Mouse (Mus musculus): Measurements from ENCODE around the gene C87436. TPM values are rescaled to one million over a fixed set of nuclear protein-coding genes. Genes with fewer than 3 reads are reported as not detected.
A peak's percentile ranks its signal among the peaks of the same experiment; 100 is the strongest.

Gene C87436
- polyA plus RNA-seq (2015; fragmentation: Nextera tagmentation; extraction: Ambion mirVana): 29.8 and 30.8 TPM in 2 replicates

DNA sequence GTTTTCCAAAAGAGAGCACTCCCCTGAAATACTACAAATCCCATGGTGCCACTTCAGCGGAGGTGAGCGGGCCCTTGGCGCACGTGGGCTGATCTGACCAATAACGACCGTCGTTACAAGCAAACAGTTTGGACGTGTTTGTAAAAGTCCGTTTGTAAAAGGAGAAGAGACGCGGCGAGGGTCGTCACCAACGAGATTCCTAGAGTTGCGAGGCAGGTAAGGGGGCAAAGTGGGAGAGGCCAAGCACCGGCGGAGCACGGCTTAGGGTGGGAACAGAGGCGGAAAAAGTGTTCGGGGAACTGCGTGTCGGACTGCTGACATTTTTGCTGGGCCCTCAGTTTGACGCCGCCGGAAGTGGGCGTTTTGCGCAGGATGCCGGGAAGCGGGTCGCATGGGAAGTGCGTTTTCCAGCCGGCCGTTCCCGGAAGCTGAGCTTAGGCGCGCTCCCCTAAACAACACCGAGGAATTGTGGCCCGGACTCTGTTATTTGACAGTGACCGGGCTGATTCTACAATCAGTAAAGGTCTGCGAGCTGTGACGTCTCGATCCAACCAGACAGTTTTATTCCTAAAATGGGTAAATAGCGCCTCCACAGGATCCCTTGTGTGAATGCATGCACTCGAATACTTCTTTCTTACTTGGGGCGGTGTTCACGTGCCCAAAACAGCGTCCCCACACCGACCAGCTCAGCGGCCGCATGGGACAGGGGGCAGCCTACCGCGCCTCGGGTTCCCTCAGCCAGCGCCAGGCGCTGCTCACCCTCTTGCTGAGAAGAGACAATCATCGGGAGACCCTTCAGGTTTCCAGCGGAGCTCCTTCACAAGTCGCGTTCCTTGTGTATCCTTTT lies at the start of gene C87436:
Gene C87436, plus strand, starts transcription at position 103 of the 847 bp plus-strand sequence.
- DNase-seq (ENCODE audit: low spot score): peak; percentile 95

DNA sequence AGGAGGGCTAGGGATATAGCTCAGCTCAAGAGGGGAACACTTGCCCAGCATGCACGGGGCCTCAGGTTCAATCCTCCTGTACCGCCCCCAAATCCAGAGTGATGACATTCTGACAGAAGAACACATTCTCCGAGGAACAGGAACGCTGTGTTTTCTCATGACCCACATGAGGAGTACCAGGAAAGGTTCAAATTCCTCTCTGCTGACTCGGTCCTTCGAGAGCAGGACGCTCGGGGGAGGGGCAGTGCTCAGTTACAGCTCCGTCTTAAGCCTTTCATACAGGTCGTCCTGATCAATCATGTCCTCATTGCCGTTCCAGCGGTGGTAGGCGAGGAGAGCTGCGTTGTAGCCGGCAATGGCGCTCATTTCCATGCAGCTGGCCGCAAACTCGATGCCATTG lies 49.7 kb upstream of the C87436 start:
- no peak for DNase-seq (ENCODE audit: low spot score)

DNA sequence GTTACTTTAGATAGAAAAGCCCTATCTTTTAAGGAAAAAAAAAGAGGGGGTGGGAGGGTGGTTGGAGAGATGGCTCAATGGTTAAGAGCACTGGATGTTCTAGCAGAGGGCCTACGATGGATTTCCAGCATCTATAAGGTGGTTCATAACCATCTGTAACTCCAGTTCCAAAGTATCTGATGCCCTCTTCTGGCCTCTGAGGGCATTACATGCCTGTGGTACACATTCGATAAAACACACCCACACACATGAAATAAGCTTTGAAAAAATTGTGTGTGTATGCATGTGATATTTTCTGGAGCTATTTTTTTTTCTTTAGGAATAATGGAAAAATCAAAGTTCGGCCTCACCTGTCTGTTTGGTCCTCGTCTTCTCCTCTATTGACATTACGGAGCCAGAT lies 46.8 kb upstream of the C87436 start:
- DNase-seq (ENCODE audit: low spot score): peak; percentile 29

DNA sequence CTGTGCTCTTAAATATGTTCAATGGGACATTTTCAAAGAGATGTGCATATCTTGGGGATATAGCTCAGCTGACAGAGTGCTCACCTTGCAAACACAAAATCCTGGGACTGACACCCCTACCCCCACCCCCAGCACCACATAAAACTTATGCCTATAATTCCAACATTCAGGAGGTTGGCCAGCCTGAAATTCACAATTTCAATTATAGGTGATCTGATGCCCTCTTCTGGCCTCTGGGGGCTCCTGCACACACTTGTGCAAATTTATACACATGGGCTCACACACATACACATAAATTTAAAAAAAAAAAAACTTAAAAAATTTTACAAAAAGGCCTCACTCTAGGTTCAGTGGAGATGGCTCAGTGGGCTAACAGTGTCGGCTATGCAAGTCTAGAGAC lies 45.0 kb upstream of the C87436 start:
- no peak for DNase-seq (ENCODE audit: low spot score)

DNA sequence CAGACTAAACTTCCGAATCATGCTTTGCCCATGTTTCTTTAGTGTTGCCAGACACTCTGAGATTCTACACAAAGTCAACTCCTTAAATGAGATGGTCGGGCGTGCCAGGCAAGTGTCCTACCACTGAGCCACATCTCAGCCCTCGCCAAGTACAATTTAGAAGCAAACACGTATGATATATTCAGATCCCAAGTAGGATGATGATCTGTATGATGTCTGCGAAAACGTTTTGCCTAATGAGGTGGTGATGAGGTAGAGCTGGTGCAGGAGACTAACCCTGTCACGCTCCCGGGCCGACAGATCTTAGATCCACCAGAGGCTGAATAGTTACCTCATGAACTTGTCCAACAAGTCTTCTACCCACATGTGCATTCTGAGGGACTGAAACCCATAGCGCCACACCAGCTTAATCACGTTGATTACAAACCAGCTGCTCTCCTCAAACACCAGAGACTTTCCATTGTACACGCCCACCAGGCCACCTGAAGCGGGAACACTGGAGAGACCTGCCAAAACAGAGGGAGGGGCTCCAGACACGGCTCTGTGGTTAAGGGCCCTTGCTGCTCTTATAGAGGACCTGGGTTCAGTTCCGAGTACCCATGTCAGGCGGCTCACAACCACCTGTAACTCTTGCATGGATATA lies 44.0 kb upstream of the C87436 start:
- DNase-seq (ENCODE audit: low spot score): no peak

DNA sequence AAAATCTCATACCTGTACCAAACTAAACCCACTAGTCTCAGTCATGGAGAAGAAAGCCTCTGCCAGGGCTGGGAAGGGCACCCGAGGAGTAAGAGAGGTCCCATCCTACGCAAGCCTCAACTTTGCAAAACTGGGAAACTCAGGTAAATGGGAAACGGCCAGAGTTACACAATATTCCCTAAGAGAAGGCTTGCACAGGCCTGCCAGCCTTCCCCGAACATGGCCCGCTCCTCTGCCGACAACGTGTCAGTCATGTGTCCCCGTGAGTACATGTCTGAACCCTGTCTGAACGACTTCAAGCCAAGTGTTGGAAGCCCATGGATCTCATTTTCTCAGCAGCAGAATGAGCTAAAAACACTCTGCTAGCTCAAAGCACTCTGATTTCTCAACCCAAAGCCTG lies 43.2 kb upstream of the C87436 start:
- DNase-seq (ENCODE audit: low spot score): no peak

DNA sequence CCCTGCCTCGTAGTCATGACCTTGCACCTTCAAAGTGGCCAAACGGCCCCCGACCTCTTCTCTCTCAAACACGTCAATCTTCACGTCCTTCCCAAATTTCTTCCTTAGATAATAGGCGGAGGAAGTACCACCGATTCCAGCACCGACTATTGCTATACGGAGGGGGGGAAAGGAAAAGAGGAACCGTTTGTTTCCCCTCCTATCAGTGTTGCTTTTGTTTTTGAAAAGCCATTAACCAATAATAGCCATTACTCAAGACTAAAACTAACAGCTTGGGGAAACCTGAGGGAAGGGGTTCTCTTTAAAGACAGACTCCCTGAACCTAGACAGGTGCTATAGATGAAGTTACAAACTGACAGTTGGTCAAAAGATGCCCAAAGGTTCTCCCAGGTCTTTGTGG lies 42.2 kb upstream of the C87436 start:
- no peak for DNase-seq (ENCODE audit: low spot score)

DNA sequence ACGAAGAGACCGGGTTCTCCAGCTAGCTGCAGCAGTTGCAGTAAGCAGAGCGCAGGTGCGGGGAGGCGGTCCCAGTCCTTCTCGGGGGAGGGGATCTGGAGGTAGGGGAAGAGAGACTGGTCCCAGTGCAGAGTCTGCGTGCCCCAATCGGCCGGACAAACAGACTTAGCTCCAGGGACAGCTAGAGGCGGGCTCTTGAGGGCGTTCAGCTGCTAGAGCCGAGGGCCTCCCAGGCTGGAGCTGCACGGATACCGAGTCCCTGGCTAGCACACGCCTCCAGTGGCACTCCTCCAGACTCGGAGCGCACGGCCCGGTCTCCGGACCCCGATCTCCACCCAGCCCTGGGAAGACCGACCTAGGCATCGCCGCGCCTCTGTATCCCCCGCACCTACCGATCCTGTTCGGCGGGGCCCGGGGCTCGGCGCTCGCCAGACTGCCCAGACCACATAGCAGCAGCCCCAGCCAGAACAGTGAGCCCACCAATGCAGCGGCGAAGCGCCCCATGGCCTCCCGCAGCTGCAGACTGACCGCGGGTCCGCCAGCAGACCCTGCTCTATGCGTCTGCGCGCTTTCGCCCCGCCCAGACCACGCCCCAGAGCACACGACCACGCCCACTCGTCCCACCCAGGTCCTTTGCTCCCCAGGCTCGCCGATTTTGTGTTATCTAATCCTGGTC lies 41.5 kb upstream of the C87436 start, which contains the start of gene Pcyox1:
Gene Pcyox1, minus strand, starts transcription at position 574 of the 676 bp plus-strand sequence.
- DNase-seq (ENCODE audit: low spot score): peak; percentile 85

DNA sequence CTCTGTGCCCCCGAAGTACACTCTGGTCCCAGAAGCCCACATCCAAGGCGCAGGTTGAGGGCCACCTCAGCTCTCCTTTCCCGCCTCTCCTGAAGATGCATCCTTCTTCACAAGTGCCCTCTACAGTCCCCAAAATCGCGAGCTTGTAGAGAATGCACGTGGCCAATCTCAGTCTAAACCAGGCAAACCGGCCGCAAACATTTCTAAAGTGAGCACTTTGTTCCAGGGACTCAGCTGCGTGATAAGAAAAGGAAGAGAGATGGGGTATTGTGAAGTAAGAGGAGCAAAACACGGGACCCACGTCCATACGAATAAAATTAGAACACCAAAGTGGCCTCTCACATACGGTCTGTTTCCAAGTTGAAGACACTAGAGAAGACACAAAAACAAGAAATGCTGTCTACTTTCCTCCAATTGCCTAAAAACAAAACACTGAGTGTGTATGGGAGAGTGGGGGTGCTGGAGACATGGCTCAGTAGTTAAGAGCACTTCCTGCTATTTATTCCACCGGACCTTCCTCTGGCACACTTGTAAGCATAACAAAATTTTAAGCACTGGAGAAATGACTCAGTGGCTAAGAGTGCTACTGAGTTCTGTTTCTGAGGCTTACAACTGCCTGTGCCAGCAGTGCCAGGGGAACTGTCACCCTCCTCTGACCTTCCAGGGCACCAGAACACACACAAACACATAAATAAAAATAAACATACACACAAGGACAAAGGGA lies 40.8 kb upstream of the C87436 start:
- DNase-seq (ENCODE audit: low spot score): no peak

DNA sequence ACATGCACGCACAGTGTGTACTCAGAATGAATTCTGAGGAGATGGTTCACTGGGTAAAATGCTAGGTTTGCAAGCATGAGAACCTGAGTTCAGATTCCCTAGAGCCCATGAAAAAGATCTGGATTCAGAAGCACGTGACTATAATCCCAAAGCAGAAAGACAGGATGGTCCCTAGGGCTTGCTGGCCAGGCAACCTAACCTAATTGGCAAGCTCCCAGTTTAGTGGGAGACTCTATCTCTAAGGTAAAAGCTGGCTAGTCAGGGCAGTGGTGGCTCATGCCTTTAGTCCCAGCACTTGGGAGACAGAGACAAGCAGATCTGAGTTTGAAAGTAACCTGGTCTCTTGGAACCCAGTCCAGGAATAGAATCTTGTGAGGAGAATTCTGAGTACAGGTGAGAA lies 39.2 kb upstream of the C87436 start:
- DNase-seq (ENCODE audit: low spot score): no peak

DNA sequence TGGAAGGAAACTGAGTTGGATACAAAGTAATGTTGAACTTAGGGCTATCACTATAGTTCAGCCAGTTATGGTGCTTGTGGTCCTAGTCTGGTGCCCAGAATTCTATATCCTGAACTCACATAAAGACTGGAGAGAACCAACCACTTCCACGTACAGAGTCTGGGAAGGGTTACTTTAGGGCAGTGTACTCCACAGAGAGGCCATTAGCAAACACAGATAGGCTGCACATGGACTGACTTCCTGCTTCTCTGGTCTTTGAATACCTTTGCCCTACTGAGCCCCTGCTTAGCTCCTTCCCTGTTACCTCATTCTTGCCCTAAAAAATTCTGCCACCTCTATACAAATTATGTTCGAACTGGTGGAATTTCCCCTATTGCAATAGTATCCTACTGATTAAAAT lies 38.2 kb upstream of the C87436 start:
- no peak for DNase-seq (ENCODE audit: low spot score)

DNA sequence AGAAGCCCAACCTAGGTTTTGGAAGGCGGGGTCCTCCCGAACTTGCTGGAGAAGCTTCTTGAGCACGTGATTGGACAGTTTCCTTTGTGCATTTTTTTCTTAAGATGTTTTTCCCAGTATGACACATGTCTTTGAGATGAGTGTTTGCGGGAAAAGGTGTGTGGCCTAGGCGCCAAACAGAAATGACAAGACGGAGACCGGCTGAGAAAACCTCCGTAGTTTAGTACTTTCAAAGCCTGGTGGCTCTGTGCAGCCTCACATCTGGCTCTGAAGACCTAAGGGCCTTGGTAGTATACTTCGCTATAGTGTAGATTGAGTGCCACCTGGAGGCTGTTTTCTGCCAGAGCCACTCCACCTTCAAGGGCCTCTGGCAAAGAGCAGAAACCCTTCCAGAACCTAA lies 37.2 kb upstream of the C87436 start:
- peak; percentile 86 for DNase-seq (ENCODE audit: low spot score)

DNA sequence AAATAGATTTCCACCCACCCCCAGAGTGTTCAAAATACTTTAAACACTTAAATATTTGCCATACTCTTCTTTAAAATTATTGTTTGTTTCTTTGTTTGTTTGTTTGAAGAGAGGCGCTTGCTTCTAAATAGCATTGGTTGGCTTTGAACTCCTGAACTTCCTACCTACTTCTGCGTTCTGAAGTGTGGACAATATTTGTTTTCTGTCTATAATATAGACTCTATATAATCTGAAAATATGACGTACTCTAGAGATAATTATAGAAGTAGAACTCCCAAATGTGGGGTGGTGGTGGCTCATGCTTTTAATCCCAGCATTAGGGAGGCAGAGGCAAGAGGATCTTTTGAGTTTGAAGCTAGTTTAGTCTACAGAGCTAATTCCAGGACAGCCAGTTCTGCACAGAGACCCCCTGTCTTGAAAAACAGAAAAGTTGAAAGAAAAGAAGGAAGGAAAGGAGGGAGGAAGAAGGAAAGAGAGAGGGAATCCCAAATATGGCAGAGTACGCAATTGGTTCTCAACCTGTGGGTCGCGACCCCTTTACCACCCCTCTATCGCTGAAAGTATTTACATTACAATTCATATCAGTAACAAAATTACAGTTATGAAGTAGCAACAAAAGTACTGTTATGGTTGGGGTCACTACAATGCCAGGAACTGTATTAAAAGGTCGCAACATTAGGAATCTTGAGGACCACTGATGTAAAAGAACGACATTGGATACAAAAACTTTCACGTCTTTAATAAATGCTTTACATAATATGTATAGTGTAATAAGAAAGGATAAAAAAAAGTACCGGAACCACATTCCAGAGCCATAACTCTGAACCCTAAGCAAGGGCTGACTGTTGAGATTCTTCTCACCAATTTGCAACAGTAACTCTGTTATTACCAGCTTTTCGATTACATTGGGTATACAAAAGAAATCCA lies 35.2 kb upstream of the C87436 start:
- DNase-seq (ENCODE audit: low spot score): no peak

DNA sequence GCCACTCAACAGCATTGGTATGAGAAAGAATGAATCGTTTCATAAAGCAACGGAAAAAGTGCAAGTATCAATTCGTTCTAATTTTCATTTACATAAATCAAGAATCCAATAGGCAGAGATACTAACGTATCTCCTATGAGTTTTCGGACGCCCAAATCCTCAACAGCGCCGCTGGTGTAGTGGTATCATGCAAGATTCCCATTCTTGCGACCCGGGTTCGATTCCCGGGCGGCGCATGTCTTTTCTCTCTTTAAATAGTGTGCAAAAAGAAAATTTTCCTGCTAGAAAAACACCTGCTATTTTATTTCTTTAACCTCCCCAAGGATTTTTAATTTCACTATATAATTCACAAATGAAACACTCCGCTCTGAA lies 34.5 kb upstream of the C87436 start:
- no peak for DNase-seq (ENCODE audit: low spot score)

DNA sequence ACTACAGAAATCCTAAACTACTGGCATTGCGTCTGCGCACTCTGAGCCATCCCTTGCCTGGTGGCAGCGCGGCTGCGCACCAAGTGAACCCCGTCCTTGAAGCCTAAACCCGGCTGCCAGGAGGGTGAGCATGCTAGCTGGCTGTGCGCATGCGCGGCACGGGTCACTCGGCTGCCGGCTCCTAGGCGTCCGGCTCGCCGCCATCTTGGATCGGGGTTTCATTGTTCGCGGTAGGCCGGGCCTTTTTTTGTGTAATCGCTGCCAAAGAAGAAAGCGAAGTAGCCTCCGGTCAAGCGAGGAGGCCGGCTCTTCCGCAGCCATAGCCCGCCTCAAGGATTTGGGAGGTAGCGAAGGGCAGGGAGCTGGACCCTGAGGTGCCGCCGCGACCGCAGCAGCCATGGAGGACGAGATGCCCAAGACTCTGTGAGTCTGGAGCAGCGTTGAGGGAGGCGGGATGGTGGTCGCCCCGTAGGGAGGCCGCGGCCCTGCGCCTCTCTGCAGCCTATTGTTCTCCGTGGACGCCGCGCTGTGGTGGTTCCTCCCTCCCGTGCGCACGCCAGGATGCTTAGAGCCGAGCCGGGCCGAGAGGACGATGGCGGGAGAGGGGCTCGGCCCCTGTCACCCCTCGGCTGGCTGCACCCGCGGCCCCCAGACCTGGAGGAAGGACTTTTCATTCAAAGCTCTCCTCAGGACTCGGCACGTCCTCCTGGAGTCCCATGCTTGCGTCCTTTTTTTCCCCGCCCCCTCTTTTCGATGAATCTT lies 33.9 kb upstream of the C87436 start, which contains the start of gene Tia1:
Gene Tia1, plus strand, starts transcription at position 120 of the 762 bp plus-strand sequence.
- DNase-seq (ENCODE audit: low spot score): peak; percentile 98

DNA sequence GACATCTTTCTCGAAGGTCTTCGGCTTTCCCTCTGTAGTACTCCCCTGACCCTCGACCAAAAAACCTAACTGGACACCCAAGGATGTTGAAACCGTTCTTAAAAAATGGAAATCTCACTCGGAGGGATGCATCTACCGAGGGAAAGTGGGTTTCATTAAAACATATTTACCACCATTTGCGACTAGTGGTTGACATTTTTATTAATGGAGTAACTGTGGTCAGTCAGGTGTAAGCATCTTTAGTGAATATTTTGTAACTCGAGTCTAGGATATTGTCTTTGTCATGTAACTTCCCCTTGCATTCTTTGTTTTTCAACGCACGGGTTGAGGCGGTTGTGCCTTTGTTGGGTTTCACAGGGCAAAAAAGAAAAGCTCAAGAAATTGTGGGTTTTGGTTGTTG lies 33.2 kb upstream of the C87436 start:
- DNase-seq (ENCODE audit: low spot score): peak; percentile 43

DNA sequence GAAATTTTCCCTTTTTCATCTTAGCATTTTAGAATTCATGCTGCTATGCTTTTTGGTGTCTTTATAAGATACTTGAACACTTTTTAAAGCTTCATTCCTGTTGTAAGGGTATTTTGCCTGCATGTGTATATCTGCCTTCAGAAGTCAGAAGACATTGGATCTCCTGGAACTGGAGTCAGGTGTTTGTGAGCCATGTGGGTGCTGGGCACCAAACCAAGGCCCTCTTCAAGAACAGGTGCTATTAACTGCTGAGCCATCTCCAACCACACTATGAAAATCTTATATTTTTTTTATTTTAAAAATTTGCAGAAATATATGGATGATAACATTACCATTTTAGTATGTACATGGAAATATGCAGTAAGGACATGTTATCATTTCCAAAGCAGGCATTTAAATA lies 31.9 kb upstream of the C87436 start:
- no peak for DNase-seq (ENCODE audit: low spot score)

DNA sequence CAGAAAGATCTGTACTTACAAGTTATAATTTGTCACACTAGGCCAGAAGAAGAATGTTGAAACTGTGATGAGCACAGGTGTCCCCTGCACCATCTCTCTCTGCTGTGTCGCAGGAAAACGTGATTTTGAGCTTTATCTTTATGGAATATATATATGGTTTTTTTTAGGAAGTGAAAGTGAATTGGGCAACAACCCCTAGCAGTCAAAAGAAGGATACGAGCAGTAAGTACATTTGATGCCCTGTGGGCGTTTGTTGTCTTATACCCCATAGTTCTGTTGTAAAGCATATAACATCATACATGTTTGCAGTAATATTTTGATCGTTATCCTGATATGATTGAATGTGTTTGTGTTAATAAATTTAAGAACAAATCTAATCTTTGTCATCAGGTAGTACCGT lies 19.5 kb upstream of the C87436 start:
- DNase-seq (ENCODE audit: low spot score): no peak

DNA sequence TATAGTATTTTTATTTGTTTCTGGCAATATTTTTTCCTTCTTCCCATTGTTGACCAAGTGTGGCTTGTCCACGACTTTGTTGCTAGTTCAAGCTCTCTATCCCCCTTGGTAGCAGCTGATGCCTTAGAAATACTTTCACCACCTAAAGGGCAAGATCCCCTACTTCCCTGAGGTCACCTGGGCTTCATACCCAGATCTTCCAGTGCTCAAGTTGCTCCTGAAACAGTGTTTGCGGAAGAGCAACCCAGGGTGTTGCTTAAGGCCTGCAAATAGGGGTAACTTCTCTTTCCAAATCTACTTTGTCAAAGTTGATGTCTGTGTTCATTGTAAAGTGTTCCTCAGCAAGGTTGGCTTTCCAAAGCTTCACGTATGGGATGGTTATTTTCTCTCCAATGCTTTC lies 18.9 kb upstream of the C87436 start:
- DNase-seq (ENCODE audit: low spot score): no peak

DNA sequence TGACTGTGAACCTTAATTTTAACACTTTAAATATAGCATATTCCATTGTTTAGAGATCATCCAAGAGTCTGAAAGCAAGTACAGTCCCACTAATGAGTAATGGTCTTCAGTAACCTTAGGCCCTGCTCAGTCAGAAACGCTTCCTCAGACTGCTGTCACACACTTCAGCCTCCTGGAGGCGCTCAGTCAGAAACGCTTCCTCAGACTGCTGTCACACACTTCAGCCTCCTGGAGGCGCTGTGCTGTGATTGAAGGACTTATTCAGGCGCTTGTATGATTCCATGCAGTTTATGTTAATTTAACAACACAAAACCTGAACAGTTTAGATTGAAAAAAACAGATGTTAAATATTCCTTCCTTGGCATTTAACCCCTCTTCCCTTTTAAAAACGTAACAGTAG lies 17.7 kb upstream of the C87436 start:
- DNase-seq (ENCODE audit: low spot score): peak; percentile 54

All from thymus, postnatal 0 days (tissue).